Mouse (Mus musculus) forebrain, embryonic 12.5 days (tissue): ENCODE measurements around the gene Osmr. TPM values are rescaled to one million over a fixed set of nuclear protein-coding genes. Genes with fewer than 3 reads are reported as not detected.

Source experiments
- polyA plus RNA-seq: library from polyadenylated mRNA; unstranded; fragments of >200 nt; fragmentation: Nextera tagmentation; extraction: Ambion mirVana; gene quantifications from 2 replicates; pipeline ENCODE4 v1.2.1, GENCODE M21; 2016

Gene Osmr
- polyA plus RNA-seq, 1 experiment from 2014 or later = 0.50 TPM

Other genes starting within 250 kb of the Osmr start
- 50.4 and 54.3 TPM in 2 replicates for gene Rictor, start 166.6 kb downstream of the Osmr start, polyA plus RNA-seq
- gene Lifr, start 215.6 kb upstream of the Osmr start, polyA plus RNA-seq = 5.9 and 8.0 TPM in 2 replicates